Mouse (Mus musculus): ENCODE data around the gene Capn7. TPM values are rescaled to one million over a fixed set of nuclear protein-coding genes. Genes with fewer than 3 reads are reported as not detected.

The Capn7 gene
- polyA plus RNA-seq, 1 experiment: 5.8 TPM

DNA sequence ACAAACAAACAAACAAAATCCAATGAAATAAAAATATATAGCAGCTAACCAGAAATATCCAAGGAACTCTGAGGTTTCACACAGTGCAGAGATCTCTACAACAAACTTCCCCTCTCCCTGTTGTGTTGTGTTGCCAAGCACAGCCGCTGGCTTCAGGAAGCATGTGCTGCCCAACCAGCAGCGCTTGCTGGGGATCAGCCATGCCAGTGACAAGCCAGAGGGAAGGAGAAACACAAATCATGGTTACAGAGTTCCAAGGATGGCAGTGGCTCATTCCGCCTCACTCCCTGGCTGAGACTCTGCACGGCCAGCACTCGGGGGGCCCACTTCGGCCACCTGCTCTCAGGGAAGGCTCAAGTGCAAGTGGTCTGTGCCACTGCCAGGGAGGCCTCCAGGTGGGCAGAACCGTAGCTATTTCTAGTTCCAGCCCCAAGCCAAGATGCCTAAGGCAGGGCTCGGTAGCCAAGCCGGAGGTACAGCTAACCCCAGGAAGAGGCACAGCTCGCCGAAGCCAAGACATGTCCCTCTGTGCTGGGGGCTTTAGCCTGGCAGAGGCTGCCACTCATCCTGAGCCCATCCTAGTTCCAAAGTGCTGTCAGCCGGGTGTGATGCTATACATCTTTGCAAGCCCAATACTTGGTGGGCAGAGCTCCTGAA lies 69.8 kb downstream of the Capn7 start:
- H3K4me1 ChIP-seq (ENCODE audit: control insufficient read depth, insufficient read depth, insufficient read length, low read length): peaks cover 8% of the 10 kb centered on the region

DNA sequence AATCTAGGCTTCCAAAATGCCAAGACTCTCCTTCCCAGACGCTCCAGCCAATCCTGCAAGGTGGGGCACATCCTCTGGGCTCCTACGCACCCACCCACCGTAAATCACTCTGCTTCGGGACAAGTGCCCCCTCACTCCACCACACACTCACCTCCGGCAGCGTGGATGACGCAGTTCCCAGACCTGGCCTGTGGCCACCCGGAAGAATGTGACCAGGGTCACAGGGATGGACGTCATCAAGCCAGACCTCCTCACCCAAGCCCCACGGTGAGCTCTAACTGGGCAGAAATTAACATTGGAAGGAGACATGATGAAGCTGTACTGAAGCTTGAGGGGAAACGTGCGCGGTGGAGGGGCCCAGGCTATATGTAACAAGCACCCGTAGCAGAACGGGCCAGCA lies 70.8 kb downstream of the Capn7 start:
- Histone ChIP-seq H3K27ac (ENCODE audit: insufficient read depth, low read depth, low read length) (peak overlapping the region; percentile 30; the same call in 1 of the 2 replicates), H3K4me1 (ENCODE audit: control insufficient read depth, insufficient read depth, insufficient read length, low read length) (peaks cover 8% of the 10 kb centered on the region), H3K27me3 (ENCODE audit: control insufficient read depth, insufficient read depth, low read length) (no peaks in the 10 kb centered on the region), H3K36me3 (ENCODE audit: control insufficient read depth, insufficient read depth, low read length) (no peaks in the 10 kb centered on the region), H3K4me3 (ENCODE audit: low read depth, low read length) (no peak overlapping the region)
- TF ChIP-seq CTCF (IDR thresholded peaks at IDR 0.05; ENCODE audit: extremely low read depth, insufficient read length, insufficient replicate concordance, low read depth, low read length): no peak
- no peak for TF ChIP-seq POLR2A (IDR thresholded peaks at IDR 0.05; ENCODE audit: low read depth, low read length)
- 87% methylated on average over 15 of the region's 15 CpGs for WGBS

More for the DNA sequence above, 69.8 kb downstream of the Capn7 start:
- Histone ChIP-seq H3K36me3 (ENCODE audit: control insufficient read depth, insufficient read depth, low read length) (no peaks in the 10 kb centered on the region), H3K27ac (ENCODE audit: insufficient read depth, low read depth, low read length) (no peak overlapping the region), H3K27me3 (ENCODE audit: control insufficient read depth, insufficient read depth, low read length) (no peaks in the 10 kb centered on the region), H3K4me3 (ENCODE audit: low read depth, low read length) (no peak overlapping the region)
- TF ChIP-seq CTCF (IDR thresholded peaks at IDR 0.05; ENCODE audit: extremely low read depth, insufficient read length, insufficient replicate concordance, low read depth, low read length) (no peak), POLR2A (IDR thresholded peaks at IDR 0.05; ENCODE audit: low read depth, low read length) (no peak)
- WGBS: 86% methylated on average over 12 of the region's 12 CpGs

DNA sequence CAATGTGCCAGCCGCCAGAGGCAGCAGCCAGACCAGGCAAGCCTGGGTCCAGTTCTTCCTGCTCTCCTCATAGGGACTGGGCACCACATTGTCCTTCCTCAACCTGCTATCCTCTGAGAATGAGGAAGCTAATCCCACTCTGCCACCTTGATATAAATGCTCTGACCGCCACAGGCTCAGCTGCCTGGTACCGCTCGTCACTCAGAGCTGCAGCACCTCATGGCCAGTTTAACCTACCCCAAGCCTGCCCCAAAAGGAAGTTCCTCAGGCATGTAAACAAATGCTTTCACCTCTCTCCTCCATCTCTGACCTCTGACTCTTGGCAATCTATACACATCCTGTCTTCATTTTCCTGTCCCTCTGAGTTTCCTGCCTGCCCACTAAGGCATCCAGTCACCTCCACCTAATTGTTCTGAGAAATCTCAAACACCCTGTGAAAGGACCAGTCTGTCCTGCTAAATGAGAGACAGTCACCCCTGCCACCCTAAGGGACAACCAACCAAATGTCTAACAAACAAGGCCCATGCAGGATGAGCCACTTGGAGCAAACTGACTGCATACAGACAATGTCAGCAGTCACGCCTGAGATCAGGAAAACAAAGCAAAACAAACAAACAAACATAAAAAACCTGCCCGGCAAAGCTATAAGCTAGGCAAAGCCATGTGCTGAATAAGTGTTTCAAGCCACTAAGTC lies 71.6 kb downstream of the Capn7 start:
- Histone ChIP-seq H3K27me3 (ENCODE audit: control insufficient read depth, insufficient read depth, low read length) (no peaks in the 10 kb centered on the region), H3K4me1 (ENCODE audit: control insufficient read depth, insufficient read depth, insufficient read length, low read length) (peaks cover 8% of the 10 kb centered on the region), H3K27ac (ENCODE audit: insufficient read depth, low read depth, low read length) (peak overlapping the region; percentile 30), H3K36me3 (ENCODE audit: control insufficient read depth, insufficient read depth, low read length) (no peaks in the 10 kb centered on the region), H3K4me3 (ENCODE audit: low read depth, low read length) (no peak overlapping the region)
- WGBS: 73% methylated on average over 6 of the region's 6 CpGs
- TF ChIP-seq POLR2A (IDR thresholded peaks at IDR 0.05; ENCODE audit: low read depth, low read length): no peak
- TF ChIP-seq CTCF (IDR thresholded peaks at IDR 0.05; ENCODE audit: extremely low read depth, insufficient read length, insufficient replicate concordance, low read depth, low read length): no peak

DNA sequence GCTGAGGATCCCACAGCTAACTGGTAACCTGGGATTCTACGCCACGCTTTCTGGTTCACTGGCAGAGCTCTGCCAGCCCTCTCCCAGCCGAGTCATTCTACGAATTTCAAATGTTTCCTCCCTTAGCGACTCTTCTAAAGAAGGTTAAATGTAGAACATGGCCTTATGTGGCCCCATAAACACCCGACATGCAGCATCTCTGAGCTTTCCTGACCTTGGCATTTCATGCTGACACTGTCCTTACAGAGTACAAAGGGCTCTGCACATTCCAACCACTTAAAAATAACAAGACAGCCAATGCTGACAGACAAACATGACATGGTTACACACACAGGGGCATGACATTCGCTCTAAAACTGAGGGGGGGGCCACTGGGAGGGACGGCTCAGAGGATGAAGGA lies 72.2 kb downstream of the Capn7 start:
- WGBS: 74% methylated on average over 8 of the region's 8 CpGs
- no peaks in the 10 kb centered on the region for H3K27me3 ChIP-seq (ENCODE audit: control insufficient read depth, insufficient read depth, low read length)
- H3K36me3 ChIP-seq (ENCODE audit: control insufficient read depth, insufficient read depth, low read length): no peaks in the 10 kb centered on the region
- H3K4me3 ChIP-seq (ENCODE audit: low read depth, low read length): no peak overlapping the region
- no peak overlapping the region for H3K27ac ChIP-seq (ENCODE audit: insufficient read depth, low read depth, low read length)
- TF ChIP-seq POLR2A (IDR thresholded peaks at IDR 0.05; ENCODE audit: low read depth, low read length) (no peak), CTCF (IDR thresholded peaks at IDR 0.05; ENCODE audit: extremely low read depth, insufficient read length, insufficient replicate concordance, low read depth, low read length) (no peak)
- peaks cover 6% of the 10 kb centered on the region for H3K4me1 ChIP-seq (ENCODE audit: control insufficient read depth, insufficient read depth, insufficient read length, low read length)

DNA sequence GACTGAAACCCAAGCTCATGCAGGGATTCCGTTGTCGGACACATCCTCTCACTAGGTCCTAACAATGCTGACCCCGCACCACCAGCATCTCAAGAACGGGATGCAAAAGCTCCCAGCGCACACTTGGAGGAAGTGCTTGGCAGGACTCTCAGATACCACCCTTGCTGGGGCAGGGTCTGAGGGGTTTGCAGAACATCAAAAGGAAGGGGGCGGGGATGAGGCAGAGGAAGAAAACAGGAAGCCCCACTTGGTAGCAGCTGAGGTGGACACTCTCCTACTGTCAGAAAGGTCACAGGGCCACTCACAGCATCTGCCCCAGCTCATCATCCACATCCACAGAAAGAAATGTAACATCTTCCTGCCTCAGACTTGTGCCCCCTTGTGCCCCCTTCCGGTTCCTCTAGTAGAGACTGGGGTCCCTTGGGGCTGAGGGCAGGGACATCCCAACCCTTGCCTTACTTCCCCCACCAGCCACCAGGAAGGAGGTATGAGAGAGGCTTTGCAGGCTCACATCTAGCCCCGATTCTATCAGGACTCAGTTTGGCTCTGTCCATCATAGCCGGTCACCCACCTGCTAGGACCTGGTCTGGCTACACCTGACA lies 73.8 kb downstream of the Capn7 start:
- H3K4me1 ChIP-seq (ENCODE audit: control insufficient read depth, insufficient read depth, insufficient read length, low read length): peaks cover 14% of the 10 kb centered on the region

DNA sequence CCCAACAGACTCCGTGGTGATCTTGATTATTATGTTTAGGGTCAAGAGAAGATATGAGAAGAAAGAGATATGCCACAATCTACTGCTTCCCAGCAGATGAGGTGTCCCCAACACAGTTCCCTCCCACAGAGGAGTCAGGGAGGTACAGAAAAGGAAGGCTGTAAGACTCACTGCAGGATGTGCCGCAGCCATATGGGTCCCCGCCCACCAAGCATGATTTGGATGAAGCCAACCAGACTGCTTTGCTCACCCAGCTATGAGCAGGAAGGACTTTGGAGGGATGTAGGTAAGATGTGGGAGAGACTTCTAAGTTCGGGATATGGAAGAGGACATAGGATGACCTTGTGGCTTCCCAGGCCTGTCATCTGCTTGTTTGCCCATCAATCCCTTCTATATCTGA lies 74.3 kb downstream of the Capn7 start:
- TF ChIP-seq CTCF (IDR thresholded peaks at IDR 0.05; ENCODE audit: extremely low read depth, insufficient read length, insufficient replicate concordance, low read depth, low read length) (no peak), POLR2A (IDR thresholded peaks at IDR 0.05; ENCODE audit: low read depth, low read length) (no peak)
- H3K27ac ChIP-seq (ENCODE audit: insufficient read depth, low read depth, low read length): no peak overlapping the region
- H3K4me1 ChIP-seq (ENCODE audit: control insufficient read depth, insufficient read depth, insufficient read length, low read length): peaks cover 18% of the 10 kb centered on the region
- H3K4me3 ChIP-seq (ENCODE audit: low read depth, low read length): no peak overlapping the region
- no peaks in the 10 kb centered on the region for H3K27me3 ChIP-seq (ENCODE audit: control insufficient read depth, insufficient read depth, low read length)
- WGBS: 73% methylated on average over 4 of the region's 4 CpGs
- no peaks in the 10 kb centered on the region for H3K36me3 ChIP-seq (ENCODE audit: control insufficient read depth, insufficient read depth, low read length)

More for the DNA sequence above, 73.8 kb downstream of the Capn7 start:
- Histone ChIP-seq H3K36me3 (ENCODE audit: control insufficient read depth, insufficient read depth, low read length) (no peaks in the 10 kb centered on the region), H3K4me3 (ENCODE audit: low read depth, low read length) (no peak overlapping the region), H3K27me3 (ENCODE audit: control insufficient read depth, insufficient read depth, low read length) (no peaks in the 10 kb centered on the region), H3K27ac (ENCODE audit: insufficient read depth, low read depth, low read length) (no peak overlapping the region)
- 89% methylated on average over 9 of the region's 9 CpGs for WGBS
- TF ChIP-seq CTCF (IDR thresholded peaks at IDR 0.05; ENCODE audit: extremely low read depth, insufficient read length, insufficient replicate concordance, low read depth, low read length): no peak
- TF ChIP-seq POLR2A (IDR thresholded peaks at IDR 0.05; ENCODE audit: low read depth, low read length): no peak

DNA sequence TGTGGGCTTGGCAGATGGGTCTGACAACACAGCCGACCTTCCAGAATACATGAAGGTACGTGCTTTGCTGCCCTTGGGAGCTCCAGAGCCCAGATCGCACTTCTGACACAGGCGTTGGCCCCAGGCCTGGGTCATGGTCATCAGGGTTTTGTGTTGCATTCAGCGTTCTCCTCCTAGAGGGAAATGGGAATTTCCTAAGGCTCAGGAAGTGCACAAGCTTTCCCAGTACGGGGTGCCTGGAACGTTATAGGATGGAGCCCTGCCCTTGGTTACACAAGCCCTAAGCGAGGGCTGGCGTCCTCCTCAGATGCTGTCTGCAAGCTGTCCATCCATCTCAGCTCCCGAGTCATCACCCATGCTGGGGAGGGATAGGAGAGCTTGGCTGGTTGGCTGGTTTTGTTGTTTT lies 76.2 kb downstream of the Capn7 start:
- Histone ChIP-seq H3K27ac (ENCODE audit: insufficient read depth, low read depth, low read length) (0 out of 2 replicates have a peak overlapping the region, but pooled peaks have one; percentile 6), H3K4me1 (ENCODE audit: control insufficient read depth, insufficient read depth, insufficient read length, low read length) (peaks cover 20% of the 10 kb centered on the region; the same call in 1 of the 2 replicates), H3K4me3 (ENCODE audit: low read depth, low read length) (no peak overlapping the region), H3K36me3 (ENCODE audit: control insufficient read depth, insufficient read depth, low read length) (no peaks in the 10 kb centered on the region), H3K27me3 (ENCODE audit: control insufficient read depth, insufficient read depth, low read length) (no peaks in the 10 kb centered on the region)
- WGBS: 80% methylated on average over 10 of the region's 10 CpGs
- TF ChIP-seq POLR2A (IDR thresholded peaks at IDR 0.05; ENCODE audit: low read depth, low read length): no peak
- no peak for TF ChIP-seq CTCF (IDR thresholded peaks at IDR 0.05; ENCODE audit: extremely low read depth, insufficient read length, insufficient replicate concordance, low read depth, low read length)

All from small intestine, adult 2 months (tissue).